Mouse (Mus musculus) layer of hippocampus, adult 9-11 months (tissue): ENCODE results near the gene Plpp1.

ENCODE experiments used
- DNase-seq: peaks from one replicate; pipeline ENCODE4 v3.0.0; 2022

Plpp1 gene

GRCm38 (mm10) chr13:112862342-112862741, 61.8 kb downstream of the Plpp1 start:
- no peak for DNase-seq

DNA sequence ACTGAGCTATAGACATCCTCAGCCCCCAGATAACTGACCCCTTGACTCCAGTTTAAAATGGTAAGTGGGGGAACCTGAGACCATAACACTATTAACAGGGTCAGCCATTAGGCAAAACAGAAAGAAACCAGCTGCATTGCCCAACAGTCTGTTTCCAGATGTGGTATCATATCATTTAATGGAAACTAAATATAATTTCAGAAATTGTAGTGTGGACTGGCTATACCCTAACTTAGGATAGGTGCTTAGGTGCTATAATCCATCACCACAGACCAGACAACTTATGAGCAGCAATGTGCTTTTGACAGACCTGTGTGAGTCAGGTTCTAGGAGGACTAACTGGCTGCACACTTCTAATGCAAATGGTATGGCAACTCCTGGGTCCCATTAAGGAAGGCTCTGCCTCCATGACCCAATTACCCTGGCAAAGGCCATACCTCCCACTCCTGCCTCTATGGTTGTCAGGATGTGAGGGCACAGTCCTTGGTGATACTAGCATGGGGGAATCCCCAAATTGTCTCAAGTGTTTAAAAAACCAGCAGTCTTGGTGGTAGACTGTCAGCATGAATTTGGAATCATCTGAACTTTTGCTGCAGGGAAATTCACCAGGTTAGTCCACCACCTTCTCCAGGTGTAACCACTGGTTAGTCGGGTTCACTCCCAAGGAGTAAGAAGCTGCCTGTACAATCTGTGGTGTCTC, 62.5 kb downstream of the Plpp1 start:
- DNase-seq = no peak

DNA sequence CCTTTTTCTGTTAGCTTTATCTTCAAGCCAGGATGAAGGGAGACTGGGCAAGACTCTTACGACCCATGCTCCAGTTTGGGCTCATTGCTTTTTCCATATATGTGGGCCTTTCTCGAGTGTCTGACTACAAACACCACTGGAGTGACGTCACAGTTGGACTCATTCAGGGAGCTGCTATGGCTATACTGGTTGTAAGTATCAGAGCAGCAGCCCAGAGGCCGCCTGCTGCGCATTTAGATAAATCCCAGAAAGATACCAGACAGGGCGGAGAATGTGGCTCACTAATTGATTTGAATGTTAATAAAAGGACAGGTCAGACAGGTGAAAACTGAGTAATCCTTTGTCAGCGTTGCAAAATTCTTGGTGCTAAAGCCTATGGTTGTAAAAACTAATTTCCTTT, 66.2 kb downstream of the Plpp1 start:
- DNase-seq = no peak

- no peak for DNase-seq
These were observed 66.8 kb downstream of the Plpp1 start for GRCm38 (mm10) chr13:112867381-112867780.

DNA sequence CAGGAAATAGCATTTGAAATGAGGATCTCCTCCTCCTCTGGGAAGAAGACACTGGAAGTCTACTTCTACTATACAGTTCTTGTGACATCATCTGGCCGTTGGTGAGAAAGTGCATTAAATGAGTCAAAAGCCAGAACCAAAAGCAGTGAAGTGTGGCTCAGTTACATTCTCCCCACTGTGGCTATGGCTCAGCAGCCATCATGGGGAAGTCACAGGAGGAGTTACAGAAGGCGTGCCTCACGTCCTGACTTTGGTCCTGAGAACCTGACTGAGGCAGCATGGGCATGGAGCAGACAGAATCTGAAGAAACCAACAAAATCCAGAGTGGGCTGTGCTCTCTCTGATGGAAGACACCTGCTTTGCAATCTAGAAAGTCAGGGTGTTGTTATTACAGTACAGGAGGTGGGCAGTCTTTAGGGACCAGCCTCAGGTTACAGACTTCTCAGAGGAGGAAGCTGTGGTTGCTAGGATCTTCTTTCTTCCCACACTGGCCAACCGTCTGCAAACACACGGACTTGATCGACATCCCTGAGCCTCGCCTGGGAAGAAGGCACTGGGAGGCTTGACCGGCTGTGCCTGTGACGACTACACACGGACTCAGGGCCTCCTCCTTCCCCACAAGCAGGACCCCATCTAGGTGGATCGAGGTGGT, 69.6 kb downstream of the Plpp1 start:
- DNase-seq = no peak

DNA sequence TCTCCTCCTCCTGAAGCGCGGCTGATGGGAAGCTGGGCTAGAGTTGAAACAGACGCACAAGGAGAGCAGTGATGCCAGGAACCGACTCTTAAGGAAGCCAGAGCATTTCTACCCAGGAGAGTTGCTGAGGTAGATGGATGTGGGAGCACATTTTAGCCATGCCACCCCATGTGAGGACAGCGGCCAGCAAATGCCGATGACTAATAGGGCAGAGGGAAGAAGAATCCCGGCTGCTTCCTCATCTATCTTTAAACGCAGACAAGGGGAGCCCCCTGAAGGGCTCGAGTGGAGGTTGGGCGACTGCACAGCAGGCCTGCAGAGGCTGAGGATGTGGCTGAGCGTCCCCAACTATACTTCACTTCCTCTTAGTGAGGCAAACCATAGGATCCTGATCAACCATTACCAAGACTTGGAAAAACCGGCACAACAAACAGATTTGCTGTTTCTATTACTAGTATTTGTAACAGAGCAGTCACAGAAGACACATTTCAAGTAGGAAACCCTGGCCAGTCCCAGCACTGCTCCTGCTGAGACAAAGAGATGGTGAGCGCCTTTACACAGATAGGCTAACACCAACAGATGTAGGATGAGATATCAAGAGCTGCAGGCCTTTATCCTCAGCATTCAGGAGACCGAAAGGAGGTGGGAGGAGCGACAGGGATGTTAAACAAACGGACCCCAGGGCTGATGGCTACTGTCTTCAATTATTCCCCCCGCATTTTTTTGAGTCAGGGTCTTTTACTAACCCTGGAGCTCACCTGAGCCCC, 71.1 kb downstream of the Plpp1 start:
- peak; percentile 25 for DNase-seq

DNA sequence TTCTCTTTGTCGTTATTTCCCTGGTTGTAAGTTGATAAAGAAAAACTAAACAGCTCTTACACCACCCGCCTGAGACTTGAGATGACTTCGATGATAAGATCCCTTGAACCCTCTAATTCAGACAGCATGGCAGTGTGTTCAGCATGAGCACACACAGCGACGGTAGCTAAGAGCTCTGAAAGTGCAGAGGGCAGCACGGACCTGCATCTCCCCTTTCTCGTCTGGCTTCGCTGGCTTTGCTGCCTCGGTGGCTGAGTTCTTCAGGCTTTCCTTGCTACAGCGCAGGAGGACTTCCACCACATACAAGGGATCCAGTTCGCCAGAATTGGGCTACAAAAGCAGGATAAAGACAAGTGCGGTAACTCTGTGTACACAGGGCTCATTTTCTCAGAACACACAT, 86.6 kb downstream of the Plpp1 start:
- DNase-seq = no peak

DNA sequence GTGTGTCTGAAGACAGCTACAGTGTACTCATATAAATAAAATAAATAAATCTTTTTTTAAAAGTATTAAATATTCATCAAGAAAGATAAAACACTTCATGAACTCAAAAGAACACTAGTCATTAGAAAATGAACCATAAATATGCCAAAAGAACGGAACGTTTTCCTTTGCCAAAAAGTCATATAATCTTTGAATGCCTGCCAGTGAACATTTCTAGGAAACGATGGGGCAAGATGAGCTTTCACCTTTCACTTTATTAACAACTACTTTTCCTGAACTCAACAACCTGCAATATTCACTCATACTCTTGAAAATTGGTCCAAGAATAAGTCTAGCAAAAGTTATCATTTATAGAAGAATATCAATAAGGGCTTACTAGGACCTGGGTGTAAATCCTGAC, 101.6 kb downstream of the Plpp1 start:
- no peak for DNase-seq

- peak; percentile 16 for DNase-seq
These were observed 109.1 kb downstream of the Plpp1 start for GRCm38 (mm10) chr13:112909663-112910062.

GRCm38 (mm10) chr13:112910434-112910833, 109.8 kb downstream of the Plpp1 start:
- no peak for DNase-seq
